Mouse (Mus musculus) limb, embryonic 11.5 days (tissue): ENCODE measurements at regions not wholly inside any gene's neighbourhood (a gene's known extent, or its start where the extent isn't known, plus 50 kb on each side); places are given as distances from the start of the nearest gene placed in this dataset.

Experiments
- ATAC-seq: fragments of 200-750 bp; cut with Nextera tagmentation; 2 replicates; pipeline ENCODE4 v1.8.0; 2017; ENCODE audit warnings: low read depth; ENCODE audit not compliant: insufficient number of reproducible peaks, low FRiP score, low TSS enrichment
- DNase-seq: peaks from one replicate; pipeline ENCODE4 v3.0.0-alpha.2; 2015; ENCODE audit warnings: low spot score
- H3K27ac ChIP-seq: fragments of 300-500 bp; sonication (generic); replicated peaks from 2 replicates; pipeline ENCODE4 v1.5.1; 2014; ENCODE audit warnings: low read depth, mild to moderate bottlenecking, low read length
- H3K27me3 ChIP-seq: fragments of 300-500 bp; sonication (generic); 2 replicates; pipeline ENCODE4 v1.6.1; 2014; ENCODE audit warnings: mild to moderate bottlenecking, low read length, mixed read lengths; ENCODE audit not compliant: control insufficient read depth, insufficient read depth
- H3K36me3 ChIP-seq: fragments of 300-500 bp; sonication (generic); 2 replicates; pipeline ENCODE4 v1.6.1; 2014; ENCODE audit warnings: mild to moderate bottlenecking, low read length, moderate library complexity, mixed read lengths; ENCODE audit not compliant: control insufficient read depth, insufficient read depth
- H3K4me1 ChIP-seq: fragments of 300-500 bp; sonication (generic); 2 replicates; pipeline ENCODE4 v1.6.1; 2014; ENCODE audit warnings: low read length, mixed read lengths; ENCODE audit not compliant: control insufficient read depth, insufficient read depth
- H3K4me2 ChIP-seq: fragments of 300-500 bp; sonication (generic); 2 replicates; pipeline ENCODE4 v1.6.1; 2014; ENCODE audit warnings: low read depth, mild to moderate bottlenecking, moderate library complexity; ENCODE audit not compliant: severe bottlenecking
- H3K4me3 ChIP-seq: fragments of 300-500 bp; sonication (generic); 2 replicates; pipeline ENCODE4 v1.5.1; 2014; ENCODE audit warnings: low read depth, low read length
- H3K9ac ChIP-seq: fragments of 300-500 bp; sonication (generic); 2 replicates; pipeline ENCODE4 v1.6.1; 2014; ENCODE audit warnings: mild to moderate bottlenecking, low read length
- H3K9me3 ChIP-seq: fragments of 300-500 bp; sonication (generic); 2 replicates; pipeline ENCODE4 v1.6.1; 2016; ENCODE audit warnings: low read length; ENCODE audit not compliant: control insufficient read depth
- WGBS: fragments of 180-500 bp; shearing (Covaris S2); extraction: QIAGEN DNeasy Blood & Tissue Kit; methylation state at CpG from one replicate; pipeline ENCODE4 v1.1.7; 2014; 5-methylcytosine and 5-hydroxymethylcytosine counted together

- H3K9ac ChIP-seq: no peak overlapping the region
- no peaks in the 10 kb centered on the region for H3K4me1 ChIP-seq
- ATAC-seq (no peak; the same call in 1 of the 2 replicates), DNase-seq (no peak)
- 79% methylated on average over 9 of the region's 9 CpGs for WGBS
- H3K4me2 ChIP-seq: no peak overlapping the region
- no peaks in the 10 kb centered on the region for H3K27me3 ChIP-seq
- no peak overlapping the region for H3K27ac ChIP-seq
- no peak overlapping the region for H3K4me3 ChIP-seq
- no peaks in the 10 kb centered on the region for H3K36me3 ChIP-seq
- no peaks in the 10 kb centered on the region for H3K9me3 ChIP-seq
Measured at GRCm38 (mm10) chr2:124718985-124719384, 348.9 kb upstream of the Slc24a5 start.

- ATAC-seq (peak; percentile 63; the same call in 1 of the 2 replicates), DNase-seq (peak; percentile 39)
- Histone ChIP-seq H3K27me3 (no peaks in the 10 kb centered on the region), H3K9ac (no peak overlapping the region), H3K4me2 (no peak overlapping the region), H3K9me3 (no peaks in the 10 kb centered on the region), H3K36me3 (no peaks in the 10 kb centered on the region), H3K4me3 (no peak overlapping the region), H3K27ac (no peak overlapping the region; the same call in 1 of the 2 replicates), H3K4me1 (no peaks in the 10 kb centered on the region)
- WGBS: 53% methylated on average over 14 of the region's 14 CpGs
Measured at GRCm38 (mm10) chr2:124719820-124720478, 348.0 kb upstream of the Slc24a5 start.

GRCm38 (mm10) chr2:124720593-124721445 lies 347.1 kb upstream of the Slc24a5 start:
- DNase-seq: no peak

GRCm38 (mm10) chr2:124724171-124724570 lies 343.8 kb upstream of the Slc24a5 start:
- WGBS: 56% methylated on average over 4 of the region's 4 CpGs
- H3K27me3 ChIP-seq: no peaks in the 10 kb centered on the region
- no peak for ATAC-seq

More at GRCm38 (mm10) chr2:124720593-124721445, 347.1 kb upstream of the Slc24a5 start:
- Histone ChIP-seq H3K9me3 (no peaks in the 10 kb centered on the region), H3K4me1 (no peaks in the 10 kb centered on the region), H3K4me2 (no peak overlapping the region), H3K27ac (no peak overlapping the region), H3K4me3 (no peak overlapping the region), H3K27me3 (no peaks in the 10 kb centered on the region), H3K9ac (no peak overlapping the region), H3K36me3 (no peaks in the 10 kb centered on the region)
- 88% methylated on average over 14 of the region's 14 CpGs for WGBS
- ATAC-seq: no peak

GRCm38 (mm10) chr2:124724827-124725480 lies 343.0 kb upstream of the Slc24a5 start:
- H3K4me1 ChIP-seq: no peaks in the 10 kb centered on the region
- H3K9me3 ChIP-seq: no peaks in the 10 kb centered on the region
- H3K9ac ChIP-seq: no peak overlapping the region

More at GRCm38 (mm10) chr2:124724171-124724570, 343.8 kb upstream of the Slc24a5 start:
- Histone ChIP-seq H3K36me3 (no peaks in the 10 kb centered on the region), H3K9me3 (no peaks in the 10 kb centered on the region), H3K4me2 (no peak overlapping the region), H3K27ac (no peak overlapping the region), H3K4me3 (no peak overlapping the region), H3K9ac (no peak overlapping the region), H3K4me1 (no peaks in the 10 kb centered on the region)
- DNase-seq: no peak

GRCm38 (mm10) chr2:124727979-124728378 lies 339.9 kb upstream of the Slc24a5 start:
- DNase-seq (no peak), ATAC-seq (no peak)
- Histone ChIP-seq H3K36me3 (no peaks in the 10 kb centered on the region), H3K27me3 (no peaks in the 10 kb centered on the region), H3K9ac (no peak overlapping the region), H3K9me3 (no peaks in the 10 kb centered on the region), H3K4me3 (no peak overlapping the region), H3K27ac (no peak overlapping the region), H3K4me1 (no peaks in the 10 kb centered on the region), H3K4me2 (no peak overlapping the region)
- 90% methylated on average over 5 of the region's 5 CpGs for WGBS

More at GRCm38 (mm10) chr2:124724827-124725480, 343.0 kb upstream of the Slc24a5 start:
- DNase-seq (no peak), ATAC-seq (no peak)
- Histone ChIP-seq H3K36me3 (no peaks in the 10 kb centered on the region), H3K4me2 (no peak overlapping the region), H3K27ac (no peak overlapping the region), H3K4me3 (no peak overlapping the region), H3K27me3 (no peaks in the 10 kb centered on the region)
- 54% methylated on average over 5 of the region's 5 CpGs for WGBS

- Histone ChIP-seq H3K27ac (no peak overlapping the region), H3K27me3 (no peaks in the 10 kb centered on the region), H3K9me3 (no peaks in the 10 kb centered on the region), H3K4me3 (no peak overlapping the region), H3K4me2 (no peak overlapping the region), H3K36me3 (no peaks in the 10 kb centered on the region), H3K9ac (no peak overlapping the region), H3K4me1 (no peaks in the 10 kb centered on the region)
- no peak for ATAC-seq
- 74% methylated on average over 2 of the region's 2 CpGs for WGBS
- DNase-seq: no peak
Measured at GRCm38 (mm10) chr2:124732593-124732992, 335.3 kb upstream of the Slc24a5 start.

GRCm38 (mm10) chr2:124740848-124741247 lies 327.1 kb upstream of the Slc24a5 start:
- Histone ChIP-seq H3K36me3 (no peaks in the 10 kb centered on the region), H3K9me3 (no peaks in the 10 kb centered on the region), H3K9ac (no peak overlapping the region), H3K4me1 (no peaks in the 10 kb centered on the region), H3K27me3 (no peaks in the 10 kb centered on the region), H3K4me3 (no peak overlapping the region), H3K27ac (no peak overlapping the region), H3K4me2 (no peak overlapping the region)
- 78% methylated on average over 13 of the region's 13 CpGs for WGBS
- DNase-seq (no peak), ATAC-seq (no peak)
